Mouse (Mus musculus) ovary, postnatal 14 days (tissue): ENCODE measurements around the gene Mogat2.

ENCODE experiments used
- DNase-seq: peaks from one replicate; pipeline ENCODE4 v3.0.0; 2022; ENCODE audit warnings: low spot score

Gene Mogat2

GRCm38 (mm10) chr7:99194511-99194910 is 43.9 kb downstream of the Mogat2 start:
- no peak for DNase-seq

DNA sequence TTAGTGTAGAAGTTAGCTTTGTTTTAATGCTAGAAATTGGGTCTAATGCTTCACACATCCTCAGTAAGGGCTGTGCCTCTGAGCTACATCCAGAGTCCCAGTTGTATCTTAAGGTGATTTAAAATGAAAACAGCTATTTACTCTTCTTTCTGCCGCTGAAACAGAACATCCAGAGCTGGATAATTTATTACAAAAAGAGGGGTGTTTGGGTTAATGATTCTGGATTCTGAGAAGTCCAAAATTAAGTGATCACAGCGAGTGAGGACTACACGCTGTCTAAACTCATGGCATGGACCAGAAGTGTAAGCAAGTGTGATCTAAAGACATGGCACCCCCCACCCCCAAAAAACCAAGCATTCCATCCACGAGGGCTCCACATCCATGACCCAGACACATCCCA is 44.5 kb downstream of the Mogat2 start:
- DNase-seq = no peak

DNA sequence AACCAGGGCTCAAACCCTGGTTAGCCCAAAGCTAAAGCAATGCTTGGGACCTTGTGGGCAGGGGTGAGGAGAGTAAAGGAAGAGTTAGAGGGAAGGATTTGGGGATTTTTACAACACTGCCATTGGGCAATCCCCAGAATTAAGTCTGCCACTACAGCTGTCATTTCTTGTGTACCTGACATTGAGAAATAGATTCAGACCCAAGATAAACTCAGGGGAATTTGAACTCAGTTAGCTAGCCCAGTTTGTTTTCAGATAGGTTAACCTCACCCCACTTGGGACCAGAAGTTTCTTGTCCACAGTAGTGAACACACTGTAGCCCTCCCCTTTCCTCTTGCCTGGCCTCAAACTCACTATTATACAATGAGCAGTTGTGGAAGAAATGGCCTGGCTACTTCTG is 47.0 kb downstream of the Mogat2 start:
- DNase-seq = no peak

DNA sequence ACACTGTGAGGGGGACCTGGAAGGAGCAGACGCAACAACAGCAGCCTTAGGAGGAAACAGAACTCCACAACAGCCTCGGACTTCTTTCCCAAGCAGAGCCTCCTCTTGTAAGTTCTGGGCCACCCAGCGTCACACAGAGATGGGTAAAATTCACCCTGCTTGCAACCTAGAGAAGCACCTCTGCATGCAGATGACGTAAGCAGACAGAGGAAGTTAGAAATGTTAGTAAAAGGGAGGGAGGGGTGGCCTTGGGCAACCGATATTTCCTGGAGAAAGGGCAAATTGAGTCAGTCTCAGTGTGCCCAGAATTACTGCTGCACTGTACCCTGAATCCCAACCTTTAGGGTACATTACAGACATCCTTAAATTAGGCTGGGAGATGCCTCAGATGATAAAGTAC is 48.5 kb downstream of the Mogat2 start:
- no peak for DNase-seq

DNA sequence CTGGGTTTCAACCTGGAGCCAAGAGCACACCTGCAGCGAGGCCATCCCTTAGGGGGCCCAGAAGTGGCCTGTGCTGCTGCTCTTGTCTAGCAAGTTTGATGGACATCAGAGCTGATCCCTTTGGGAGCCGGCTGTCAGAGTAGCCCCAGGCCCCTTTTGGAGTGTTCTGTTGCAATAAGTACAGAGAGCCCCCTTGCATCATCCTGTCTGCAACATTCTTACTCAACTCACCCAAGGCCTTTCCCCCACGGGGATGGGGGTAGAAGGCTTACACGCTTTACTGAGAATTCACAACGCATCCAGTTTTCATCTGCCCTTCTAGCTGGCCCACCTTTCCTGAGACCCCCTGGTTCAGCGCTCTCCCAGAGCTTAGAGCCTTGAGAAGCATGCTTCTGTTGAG is 49.8 kb downstream of the Mogat2 start:
- DNase-seq = no peak

DNA sequence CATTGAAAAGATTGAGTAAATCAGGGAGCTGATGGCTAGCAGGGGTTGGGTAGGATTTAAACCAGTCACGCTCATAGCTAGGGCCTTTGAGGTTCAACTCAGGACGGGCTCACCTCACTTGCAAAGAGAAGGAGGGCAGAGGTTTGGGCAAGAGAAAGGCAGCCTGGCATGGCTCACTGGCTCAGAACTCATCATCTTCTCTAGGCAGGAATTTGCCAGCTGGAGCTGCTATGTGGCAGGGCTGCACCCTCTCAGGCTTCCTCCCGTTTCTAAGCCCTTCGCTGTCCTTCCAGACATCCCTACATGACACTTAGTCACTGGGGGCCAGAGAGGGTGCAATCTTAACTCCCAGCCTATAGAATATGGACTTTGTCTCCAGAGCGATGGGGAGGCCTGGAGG is 51.0 kb downstream of the Mogat2 start:
- no peak for DNase-seq

- no peak for DNase-seq
These were observed 53.0 kb downstream of the Mogat2 start for GRCm38 (mm10) chr7:99185405-99185804.

- DNase-seq = no peak
These were observed 54.7 kb downstream of the Mogat2 start for GRCm38 (mm10) chr7:99183751-99184150.

- peak; percentile 94 for DNase-seq
These were observed 55.8 kb downstream of the Mogat2 start, which contains the start of gene Dgat2 for GRCm38 (mm10) chr7:99182432-99183172. Dgat2 (minus strand) TSS chr7:99182719.

- no peak for DNase-seq
These were observed 56.6 kb downstream of the Mogat2 start for GRCm38 (mm10) chr7:99181619-99182431.

DNA sequence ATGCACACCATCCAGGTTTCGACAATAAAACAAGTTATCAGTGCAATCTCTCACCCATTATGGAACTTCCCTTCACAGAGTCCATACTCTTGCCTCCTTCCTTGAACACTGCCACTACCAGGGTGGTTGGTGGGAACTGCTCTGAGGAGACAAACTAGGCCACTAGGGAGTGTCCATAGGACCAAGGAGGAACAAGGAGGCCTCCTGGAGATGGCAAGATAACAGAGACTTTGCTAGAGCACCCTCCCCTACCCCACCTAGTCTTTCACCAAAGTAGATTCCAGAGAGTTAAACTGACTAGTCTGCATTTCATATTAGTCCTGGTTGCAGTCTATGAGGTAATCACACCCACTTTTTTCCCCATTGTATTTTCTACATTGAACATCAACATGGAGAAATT is 58.3 kb downstream of the Mogat2 start:
- DNase-seq = no peak

DNA sequence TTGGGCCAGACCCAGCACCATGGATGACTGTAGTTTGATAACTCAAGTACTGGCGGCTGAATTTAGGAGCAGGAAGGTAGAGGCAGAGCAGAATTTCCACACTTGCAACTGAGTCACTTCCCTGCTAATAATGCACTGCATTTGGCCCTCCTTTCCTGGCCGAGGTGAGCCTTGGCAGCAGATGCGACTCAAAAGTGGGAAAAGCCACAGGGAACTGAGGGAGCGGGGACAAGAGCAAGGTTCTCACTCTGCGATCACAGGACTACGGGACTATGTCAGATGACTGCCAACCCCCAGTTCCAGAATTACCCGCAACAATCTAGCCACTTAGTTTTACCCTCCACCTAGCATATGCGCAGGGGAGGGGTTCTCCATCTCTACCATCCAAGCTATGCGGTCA is 59.1 kb downstream of the Mogat2 start:
- DNase-seq = no peak

DNA sequence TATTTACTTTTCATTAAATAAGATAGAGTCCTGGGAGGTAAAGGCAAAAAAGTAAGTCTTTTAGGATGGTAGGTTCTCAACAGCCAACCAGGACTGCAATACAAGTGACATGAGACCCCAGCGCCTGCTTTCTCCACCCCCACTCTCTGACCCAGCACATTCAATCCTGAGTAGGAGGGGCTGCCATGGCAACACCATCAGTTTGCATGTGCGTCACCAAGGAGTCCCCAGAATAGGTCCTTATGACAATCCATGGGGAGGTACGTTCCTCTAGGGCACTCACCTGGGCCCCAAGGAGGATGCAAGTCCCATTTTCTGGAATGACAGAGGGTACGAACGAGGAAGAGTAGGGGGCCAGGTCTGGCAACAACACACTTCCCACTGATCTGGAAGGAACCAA is 61.0 kb downstream of the Mogat2 start:
- DNase-seq = no peak

DNA sequence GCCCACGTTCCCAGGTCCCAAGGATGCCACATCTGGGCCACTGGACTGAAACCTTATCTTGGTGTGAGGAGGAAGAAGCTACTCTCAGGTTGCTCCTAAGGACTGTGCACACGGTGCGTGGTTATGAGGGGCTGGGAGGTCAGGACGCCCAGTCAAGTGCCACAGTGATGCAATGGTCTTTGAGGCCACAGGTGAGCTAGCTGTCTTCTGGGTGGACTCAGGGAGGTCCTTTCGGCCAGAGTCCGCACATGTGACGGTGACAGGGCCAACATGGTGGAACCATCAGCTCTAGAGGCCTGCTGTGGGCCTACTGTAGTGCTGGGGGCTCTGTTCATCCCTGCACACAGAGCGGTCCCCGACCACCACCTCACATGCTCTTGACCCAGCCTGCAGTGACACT is 62.8 kb downstream of the Mogat2 start:
- DNase-seq = no peak

DNA sequence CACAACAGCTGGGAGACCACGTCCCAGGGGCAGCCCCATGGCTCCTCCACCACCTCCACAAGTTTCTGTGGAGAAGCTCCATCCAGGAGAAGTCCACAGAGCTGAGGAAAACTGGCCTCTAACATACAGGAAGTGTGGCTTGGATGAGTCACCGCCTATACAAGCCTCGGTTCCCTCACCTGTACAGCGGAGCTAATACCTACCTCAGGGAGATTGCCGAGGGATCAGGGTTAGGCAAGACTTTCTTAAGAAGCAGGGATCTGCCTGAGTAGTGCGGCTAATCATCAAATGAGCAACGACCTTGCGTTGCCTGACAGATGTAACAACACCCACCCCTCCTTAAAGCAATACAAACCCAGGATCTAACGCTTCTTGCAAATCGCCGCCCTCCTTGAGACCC is 63.3 kb downstream of the Mogat2 start:
- no peak for DNase-seq

DNA sequence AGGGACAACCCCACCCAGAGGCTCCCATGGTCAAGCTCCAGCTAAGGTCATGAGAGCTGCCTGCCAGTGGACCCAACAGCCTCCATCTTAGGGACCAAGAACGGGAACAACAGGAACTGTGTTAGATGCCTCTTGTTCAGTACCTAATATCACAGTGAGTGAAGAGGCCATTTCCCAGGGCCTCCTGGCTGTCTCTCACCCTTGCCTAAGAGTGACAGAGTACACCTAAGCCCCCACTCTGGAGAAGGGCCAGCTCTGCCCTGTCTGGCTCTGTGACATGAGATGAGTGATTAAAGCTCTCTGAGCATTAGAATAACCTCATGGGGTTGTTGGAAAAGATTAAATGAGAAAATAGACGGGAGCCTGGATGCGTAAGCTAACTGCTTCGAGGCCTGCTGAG is 64.4 kb downstream of the Mogat2 start:
- DNase-seq = no peak

- no peak for DNase-seq
These were observed 65.5 kb downstream of the Mogat2 start for GRCm38 (mm10) chr7:99172898-99173297.

DNA sequence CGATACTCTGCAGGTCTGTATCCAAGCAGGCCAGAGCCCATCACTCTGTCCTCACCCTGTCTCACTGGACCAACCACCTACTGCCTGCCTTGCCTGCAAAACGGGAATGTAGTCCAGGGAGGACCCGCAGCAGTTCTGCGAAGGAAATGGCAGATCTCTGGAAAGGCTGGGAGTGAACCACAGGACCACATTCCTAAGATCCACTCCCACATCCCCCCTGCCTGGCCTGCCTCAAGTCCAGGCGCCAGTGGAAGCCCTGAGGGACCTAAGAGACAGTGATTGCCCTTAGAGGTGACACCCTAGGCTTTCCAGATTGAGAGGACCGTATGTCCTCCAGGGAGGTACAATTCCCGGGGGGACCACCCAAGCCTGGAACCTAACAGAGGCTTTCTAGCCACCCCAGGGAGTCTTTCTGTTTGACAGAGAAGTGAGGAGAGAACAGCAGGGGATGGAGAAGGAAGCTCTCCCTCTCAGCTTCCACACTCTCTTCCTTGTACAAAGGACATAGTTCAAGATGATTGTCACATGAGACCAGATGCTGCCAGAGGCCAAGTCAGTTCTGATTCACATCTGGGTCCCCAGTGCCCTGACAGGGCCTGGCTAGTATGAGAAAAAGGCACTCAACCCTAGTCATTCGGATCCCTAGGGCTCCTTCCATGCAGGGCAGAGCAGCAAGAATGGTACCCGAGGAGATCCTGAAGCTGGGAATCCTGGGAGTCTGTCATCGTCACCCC is 66.5 kb downstream of the Mogat2 start:
- DNase-seq = no peak

DNA sequence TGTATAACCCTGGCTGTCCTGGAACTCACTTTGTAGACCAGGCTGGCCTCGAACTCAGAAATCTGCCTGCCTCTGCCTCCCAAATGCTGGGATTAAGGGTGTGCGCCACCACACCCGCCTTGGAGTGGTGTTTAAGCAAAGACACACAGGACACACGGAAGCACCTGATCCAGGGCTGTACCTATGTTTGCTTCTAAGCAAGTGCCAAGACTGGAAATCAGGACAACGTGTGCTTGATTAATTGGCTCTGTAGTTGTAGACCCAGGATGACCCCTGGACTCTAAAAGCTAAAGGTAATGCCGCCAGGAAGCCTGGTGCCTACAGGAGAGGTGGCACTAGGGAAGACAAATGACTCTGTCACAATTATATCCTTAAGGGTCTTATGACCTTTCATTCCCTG is 67.9 kb downstream of the Mogat2 start:
- DNase-seq = no peak

- DNase-seq = no peak
These were observed 68.6 kb downstream of the Mogat2 start for GRCm38 (mm10) chr7:99169717-99170403.
